Mouse (Mus musculus): ENCODE measurements around the gene Hic2. TPM values are rescaled to one million over a fixed set of nuclear protein-coding genes. Genes with fewer than 3 reads are reported as not detected.

Hic2 gene
- polyA plus RNA-seq (2012; fragmentation: generic; extraction: Trizol) = 1.1 TPM

DNA sequence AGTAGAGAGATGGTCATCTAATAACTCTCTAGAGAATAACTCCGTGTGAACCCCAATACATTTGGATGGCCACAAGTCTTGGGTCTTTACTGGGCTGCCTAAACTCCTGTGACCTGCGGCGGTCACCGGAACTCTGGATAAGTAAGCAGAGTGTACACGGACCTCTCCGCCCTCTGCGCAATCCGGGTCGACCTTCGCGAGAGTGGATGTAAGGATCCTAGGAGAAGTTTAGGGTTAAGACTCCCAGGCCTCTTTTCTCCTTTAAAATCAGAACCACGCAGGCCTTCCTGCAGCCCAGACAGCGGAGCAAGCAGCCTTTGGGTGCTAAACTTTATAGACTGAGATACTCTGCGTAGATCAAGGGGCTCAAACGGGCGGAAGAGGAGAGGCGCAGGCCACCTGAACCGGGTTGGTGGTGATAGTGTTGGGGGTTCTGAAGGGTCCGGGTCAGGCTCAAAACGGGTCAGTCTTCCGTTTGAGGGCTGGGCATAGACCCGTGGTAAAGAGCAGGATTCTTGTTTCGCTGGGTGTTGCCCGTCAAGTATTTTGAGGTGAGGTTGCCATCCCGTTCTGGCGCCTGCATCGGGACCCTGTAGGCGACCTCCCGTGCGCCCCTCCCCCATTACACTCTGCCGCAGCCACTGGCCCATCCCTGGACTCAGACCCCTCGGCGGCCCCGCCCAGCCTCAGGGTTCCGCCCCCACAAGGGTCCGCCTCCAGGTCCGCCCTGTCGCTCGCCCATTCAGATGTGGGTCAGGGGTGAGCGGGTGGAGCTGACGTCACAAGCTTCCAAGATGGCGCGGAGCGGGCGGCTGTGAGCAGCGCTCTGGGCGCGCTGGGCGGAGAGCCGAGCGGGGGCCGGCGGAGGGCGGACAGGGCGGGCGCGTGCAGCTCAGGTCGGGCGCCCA lies at the start of gene Hic2:
Gene Hic2 (plus strand): TSS at position 779 of the 908 bp plus-strand sequence.
- Histone ChIP-seq H3K27me3 (ENCODE audit: control insufficient read depth, insufficient read depth, insufficient read length) (no peaks in the 10 kb centered on the region), H3K79me2 (ENCODE audit: control insufficient read depth, insufficient read depth) (peaks cover 11% of the 10 kb centered on the region), H3K4me3 (peak within 1 kb of the TSS; percentile 47), H3K4me2 (ENCODE audit: low read depth) (peak within 1 kb of the TSS; percentile 96), H3ac (ENCODE audit: control insufficient read depth, insufficient read length) (peak within 1 kb of the TSS; percentile 26), H3K36me3 (ENCODE audit: control insufficient read depth, insufficient read depth) (no peaks in the 10 kb centered on the region)
- TF ChIP-seq CEBPB (IDR thresholded peaks at IDR 0.05; ENCODE audit: insufficient read depth, poor library complexity, severe bottlenecking) (no peak), TCF3 (IDR thresholded peaks at IDR 0.05; ENCODE audit: insufficient read length, low read depth) (no peak), POLR2A (IDR thresholded peaks at IDR 0.05; ENCODE audit: insufficient read length, low read depth) (peak; percentile 86), MYOG (IDR thresholded peaks at IDR 0.05; ENCODE audit: control insufficient read depth in 1 of 3, insufficient read depth in 1 of 3, insufficient read length in 2 of 3, low read depth in 2 of 3) (peak in 1 of 3 experiments; percentile 10), POLR2AphosphoS2 (IDR thresholded peaks at IDR 0.05; ENCODE audit: insufficient read length, low read depth) (peak; percentile 40)

DNA sequence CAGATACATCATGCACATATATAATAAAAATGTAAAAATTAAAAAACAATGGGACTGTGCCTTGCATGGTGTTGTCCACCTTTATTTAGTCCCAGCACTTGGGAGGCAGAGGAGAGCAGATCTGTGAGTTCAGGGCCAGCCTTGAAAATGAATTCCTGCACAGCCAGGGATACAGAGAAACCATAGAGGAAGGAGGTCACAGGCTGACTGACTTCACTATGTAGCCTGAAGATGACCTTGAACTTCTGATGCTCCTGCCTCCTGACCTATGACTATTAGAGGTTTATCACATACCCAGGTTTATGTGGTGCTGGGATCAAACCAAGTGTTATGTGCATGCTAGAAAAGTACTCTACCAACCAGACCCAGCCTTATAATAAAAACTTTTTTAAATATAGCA lies 47.9 kb upstream of the Hic2 start:
- Histone ChIP-seq H3K36me3 (ENCODE audit: control insufficient read depth, insufficient read depth) (peaks cover 11% of the 10 kb centered on the region), H3K27me3 (ENCODE audit: control insufficient read depth, insufficient read depth, insufficient read length) (no peaks in the 10 kb centered on the region), H3K79me2 (ENCODE audit: control insufficient read depth, insufficient read depth) (peaks cover 97% of the 10 kb centered on the region), H3ac (ENCODE audit: control insufficient read depth, insufficient read length) (no peak overlapping the region), H3K4me3 (no peak overlapping the region), H3K4me2 (ENCODE audit: low read depth) (no peak overlapping the region)
- TF ChIP-seq TCF12 (IDR thresholded peaks at IDR 0.05; ENCODE audit: insufficient read depth, poor library complexity, severe bottlenecking) (no peak), REST (IDR thresholded peaks at IDR 0.05; ENCODE audit: insufficient read depth, insufficient read length) (no peak), SRF (IDR thresholded peaks at IDR 0.05; ENCODE audit: control insufficient read depth, insufficient read length, low read depth) (no peak), POLR2AphosphoS2 (IDR thresholded peaks at IDR 0.05; ENCODE audit: insufficient read length, low read depth) (no peak), TCF3 (IDR thresholded peaks at IDR 0.05; ENCODE audit: insufficient read length, low read depth) (no peak), MYOG (IDR thresholded peaks at IDR 0.05; ENCODE audit: control insufficient read depth in 1 of 3, insufficient read depth in 1 of 3, insufficient read length in 2 of 3, low read depth in 2 of 3) (no peak), E2F4 (IDR thresholded peaks at IDR 0.05; ENCODE audit: insufficient read depth) (no peak), CEBPB (IDR thresholded peaks at IDR 0.05; ENCODE audit: insufficient read depth, poor library complexity, severe bottlenecking) (no peak), USF1 (IDR thresholded peaks at IDR 0.05; ENCODE audit: low read depth) (no peak), MYOD1 (IDR thresholded peaks at IDR 0.05; ENCODE audit: control insufficient read depth in 1 of 3, insufficient read length in 2 of 3, low read depth in 2 of 3) (no peak), POLR2A (IDR thresholded peaks at IDR 0.05; ENCODE audit: insufficient read length, low read depth) (no peak), MAX (IDR thresholded peaks at IDR 0.05; ENCODE audit: low read depth) (no peak)

DNA sequence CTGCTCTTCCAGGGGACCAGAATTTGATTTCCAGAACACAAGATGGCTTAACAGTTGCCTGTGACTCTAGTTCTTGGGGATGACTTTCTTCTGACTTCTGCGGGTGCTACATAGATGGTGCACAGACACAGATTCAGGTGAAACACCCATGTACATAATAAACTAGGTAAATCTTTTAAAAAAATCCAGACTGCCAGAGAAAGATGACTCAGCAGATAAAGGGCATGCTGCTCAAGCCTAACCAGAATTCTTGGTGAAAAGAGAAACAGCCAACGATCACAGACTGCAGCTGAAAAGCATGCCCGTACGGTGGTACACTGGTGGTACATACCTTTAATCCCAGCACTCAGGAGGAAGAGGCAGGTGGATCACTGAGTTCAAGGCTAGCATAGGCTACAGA lies 39.5 kb upstream of the Hic2 start:
- H3K4me3 ChIP-seq = no peak overlapping the region
- H3ac ChIP-seq (ENCODE audit: control insufficient read depth, insufficient read length) = no peak overlapping the region
- TF ChIP-seq SRF (IDR thresholded peaks at IDR 0.05; ENCODE audit: control insufficient read depth, insufficient read length, low read depth) (no peak), REST (IDR thresholded peaks at IDR 0.05; ENCODE audit: insufficient read depth, insufficient read length) (no peak), MYOG (IDR thresholded peaks at IDR 0.05; ENCODE audit: control insufficient read depth in 1 of 3, insufficient read depth in 1 of 3, insufficient read length in 2 of 3, low read depth in 2 of 3) (no peak)
- H3K79me2 ChIP-seq (ENCODE audit: control insufficient read depth, insufficient read depth) = peaks cover 100% of the 10 kb centered on the region
- H3K27me3 ChIP-seq (ENCODE audit: control insufficient read depth, insufficient read depth, insufficient read length) = no peaks in the 10 kb centered on the region
- H3K36me3 ChIP-seq (ENCODE audit: control insufficient read depth, insufficient read depth) = no peaks in the 10 kb centered on the region
- H3K4me2 ChIP-seq (ENCODE audit: low read depth) = no peak overlapping the region

DNA sequence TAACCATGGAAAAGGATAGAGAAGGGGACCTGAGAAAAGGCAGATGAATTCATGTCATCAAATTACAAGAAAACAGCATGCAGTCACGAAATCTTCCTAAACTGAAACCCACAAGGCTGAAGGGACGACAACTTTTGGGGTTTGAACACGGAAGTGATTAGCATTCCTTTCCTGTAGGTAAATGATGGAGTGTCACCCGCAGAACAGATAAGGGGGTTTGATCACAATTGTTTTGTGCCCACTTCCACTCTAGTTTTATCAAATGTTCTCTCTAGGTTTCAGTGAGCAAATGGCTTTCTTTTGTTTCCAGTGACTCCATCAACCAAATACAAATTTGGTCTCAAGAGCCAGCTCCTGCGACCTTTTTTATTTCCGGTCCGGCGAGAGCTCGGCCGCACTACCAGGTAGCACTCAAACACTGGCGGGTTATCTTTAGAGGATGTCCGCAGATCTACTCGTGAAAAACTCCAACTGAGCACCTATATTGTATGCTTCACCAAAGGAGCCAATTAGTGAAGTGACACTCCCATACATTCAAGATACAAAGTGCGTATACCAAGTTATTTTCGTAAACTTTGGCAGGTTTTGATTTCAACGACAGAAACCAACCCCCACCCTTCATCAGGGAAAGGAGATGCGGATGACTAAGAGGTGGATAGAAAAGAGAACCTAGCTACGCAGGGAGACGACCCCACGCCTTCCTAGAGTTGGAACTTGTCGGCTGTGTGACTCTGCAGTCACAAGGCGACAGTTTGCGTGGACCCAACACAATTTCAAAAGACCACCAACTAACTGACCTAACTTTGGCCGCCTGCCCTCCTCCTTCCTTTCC lies 33.0 kb upstream of the Hic2 start:
- H3K4me2 ChIP-seq (ENCODE audit: low read depth) = peak overlapping the region; percentile 94
- peak overlapping the region; percentile 83 for H3ac ChIP-seq (ENCODE audit: control insufficient read depth, insufficient read length)
- TF ChIP-seq POLR2AphosphoS2 (IDR thresholded peaks at IDR 0.05; ENCODE audit: insufficient read length, low read depth) (no peak), MYOG (IDR thresholded peaks at IDR 0.05; ENCODE audit: control insufficient read depth in 1 of 3, insufficient read depth in 1 of 3, insufficient read length in 2 of 3, low read depth in 2 of 3) (no peak), SRF (IDR thresholded peaks at IDR 0.05; ENCODE audit: control insufficient read depth, insufficient read length, low read depth) (no peak), TCF12 (IDR thresholded peaks at IDR 0.05; ENCODE audit: insufficient read depth, poor library complexity, severe bottlenecking) (no peak), USF1 (IDR thresholded peaks at IDR 0.05; ENCODE audit: low read depth) (no peak), POLR2A (IDR thresholded peaks at IDR 0.05; ENCODE audit: insufficient read length, low read depth) (no peak), CEBPB (IDR thresholded peaks at IDR 0.05; ENCODE audit: insufficient read depth, poor library complexity, severe bottlenecking) (no peak), REST (IDR thresholded peaks at IDR 0.05; ENCODE audit: insufficient read depth, insufficient read length) (no peak), MYOD1 (IDR thresholded peaks at IDR 0.05; ENCODE audit: control insufficient read depth in 1 of 3, insufficient read length in 2 of 3, low read depth in 2 of 3) (no peak), E2F4 (IDR thresholded peaks at IDR 0.05; ENCODE audit: insufficient read depth) (no peak), MAX (IDR thresholded peaks at IDR 0.05; ENCODE audit: low read depth) (no peak), TCF3 (IDR thresholded peaks at IDR 0.05; ENCODE audit: insufficient read length, low read depth) (no peak)
- no peaks in the 10 kb centered on the region for H3K27me3 ChIP-seq (ENCODE audit: control insufficient read depth, insufficient read depth, insufficient read length)
- no peaks in the 10 kb centered on the region for H3K36me3 ChIP-seq (ENCODE audit: control insufficient read depth, insufficient read depth)
- H3K4me3 ChIP-seq = peak overlapping the region; percentile 85
- H3K79me2 ChIP-seq (ENCODE audit: control insufficient read depth, insufficient read depth) = peaks cover 57% of the 10 kb centered on the region
